Mouse (Mus musculus) stomach, postnatal 0 days (tissue): Measurements from ENCODE around the gene Rac3. TPM values are rescaled to one million over a fixed set of nuclear protein-coding genes. Genes with fewer than 3 reads are reported as not detected.
"Not testable (repeated sequence)": the region's sequence is repeated elsewhere in the genome, so short reads cannot be mapped to it uniquely, and the experiment has no call there.

Source experiments
- ATAC-seq: fragments of 200-750 bp; cut with Nextera tagmentation; 2 replicates; pipeline ENCODE4 v1.8.0; 2017; ENCODE audit not compliant: low FRiP score, low TSS enrichment
- DNase-seq: peaks from one replicate; pipeline ENCODE4 v3.0.0-alpha.2; 2016; ENCODE audit warnings: low spot score
- H3K27ac ChIP-seq: fragments of 300-500 bp; sonication (generic); replicated peaks from 2 replicates; pipeline ENCODE4 v1.5.1; 2014; ENCODE audit warnings: mild to moderate bottlenecking, control low read depth
- H3K27me3 ChIP-seq: fragments of 300-500 bp; sonication (generic); 2 replicates; pipeline ENCODE4 v1.6.1; 2014; ENCODE audit warnings: low read length; ENCODE audit not compliant: control insufficient read depth, insufficient read depth
- H3K36me3 ChIP-seq: fragments of 300-500 bp; sonication (generic); 2 replicates; pipeline ENCODE4 v1.6.1; 2014; ENCODE audit warnings: low read length, mixed read lengths; ENCODE audit not compliant: control insufficient read depth, insufficient read depth
- H3K4me1 ChIP-seq: fragments of 300-500 bp; sonication (generic); replicated peaks from 2 replicates; pipeline ENCODE4 v1.6.1; 2014; ENCODE audit warnings: antibody characterized with exemption; ENCODE audit not compliant: control insufficient read depth, insufficient read depth
- H3K4me2 ChIP-seq: fragments of 300-500 bp; sonication (generic); replicated peaks from 2 replicates; pipeline ENCODE4 v1.6.1; 2014; ENCODE audit warnings: low read depth, mild to moderate bottlenecking, control low read depth, moderate library complexity
- H3K4me3 ChIP-seq: fragments of 300-500 bp; sonication (generic); 2 replicates; pipeline ENCODE4 v1.5.1; 2014; ENCODE audit warnings: low read depth, low read length, control low read depth
- H3K9ac ChIP-seq: fragments of 300-500 bp; sonication (generic); 2 replicates; pipeline ENCODE4 v1.6.1; 2014; ENCODE audit warnings: mild to moderate bottlenecking, low read length, control low read depth, mixed read lengths
- H3K9me3 ChIP-seq: fragments of 300-500 bp; sonication (generic); 2 replicates; pipeline ENCODE4 v1.6.1; 2016; ENCODE audit warnings: low read length; ENCODE audit not compliant: control insufficient read depth
- CTCF ChIP-seq: IDR thresholded peaks from 2 replicates; pipeline ENCODE4 v1.5.1; 2016; ENCODE audit warnings: antibody characterized with exemption, low read depth, mild to moderate bottlenecking, moderate library complexity
- EP300 ChIP-seq: optimal IDR thresholded peaks from 2 replicates; pipeline ENCODE3; 2016; ENCODE audit warnings: antibody characterized with exemption
- WGBS: fragments of 180-500 bp; shearing (Covaris S2); extraction: QIAGEN DNeasy Blood & Tissue Kit; methylation state at CpG from one replicate; pipeline ENCODE4 v1.1.7; 2014; 5-methylcytosine and 5-hydroxymethylcytosine counted together
- polyA plus RNA-seq: library from polyadenylated mRNA; unstranded; fragments of >200 nt; fragmentation: Nextera tagmentation; extraction: Ambion mirVana; gene quantifications from 2 replicates; pipeline ENCODE4 v1.2.1, GENCODE M21; 2015

Rac3 gene
- polyA plus RNA-seq, 1 experiment from 2014 or later, result 21.9 TPM

DNA sequence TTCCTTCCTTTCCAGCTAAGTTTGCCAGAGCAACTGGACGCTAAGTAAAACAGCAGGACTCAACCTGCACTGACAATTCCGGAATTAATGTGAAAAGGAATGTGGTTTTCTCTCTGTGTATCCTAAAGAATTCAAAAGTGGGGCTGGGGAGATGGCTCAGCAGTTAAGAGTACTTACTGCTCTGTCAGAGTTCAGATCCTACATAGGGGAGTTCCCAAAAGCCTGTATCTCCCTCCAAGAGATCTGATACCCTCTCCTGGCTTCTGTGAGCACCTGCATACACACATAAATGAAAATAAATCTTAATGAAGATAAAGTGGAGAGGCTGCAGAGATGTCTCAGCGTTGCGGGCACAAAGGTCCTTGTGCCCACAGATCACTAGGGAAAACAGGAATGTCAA is 30.3 kb downstream of the Rac3 start:
- no peaks in the 10 kb centered on the region for H3K4me1 ChIP-seq
- no peak for DNase-seq
- H3K9ac ChIP-seq, result no peak overlapping the region
- H3K27ac ChIP-seq, result no peak overlapping the region
- H3K36me3 ChIP-seq, result no peaks in the 10 kb centered on the region
- no peak overlapping the region for H3K4me3 ChIP-seq
- no peak for ATAC-seq
- no peak for TF ChIP-seq CTCF
- no peak for TF ChIP-seq EP300
- H3K4me2 ChIP-seq, result no peak overlapping the region
- no peaks in the 10 kb centered on the region for H3K27me3 ChIP-seq
- H3K9me3 ChIP-seq, result no peaks in the 10 kb centered on the region
- 49% methylated on average over 4 of the region's 4 CpGs for WGBS

DNA sequence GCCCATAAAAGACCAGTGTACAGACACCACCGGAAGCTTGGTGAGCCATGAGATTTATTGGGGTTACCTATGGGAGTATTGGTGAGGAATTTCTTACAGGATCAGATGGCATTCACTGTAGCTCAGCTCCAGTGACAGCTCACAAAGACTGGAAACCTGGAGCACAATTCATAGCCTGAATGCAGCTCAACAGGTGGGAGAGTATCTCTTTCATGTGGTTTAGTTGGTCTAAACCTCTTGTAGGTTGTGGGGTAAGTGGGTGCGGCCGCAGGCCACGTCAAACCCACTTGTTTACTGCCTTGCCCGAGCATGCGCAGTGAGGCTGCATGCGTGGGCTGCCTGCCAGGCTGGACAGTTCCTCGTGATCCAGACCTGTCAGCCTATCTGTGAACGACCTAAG is 39.0 kb downstream of the Rac3 start:
- no peak for DNase-seq
- Histone ChIP-seq H3K27me3 (no peaks in the 10 kb centered on the region), H3K4me2 (no peak overlapping the region), H3K36me3 (no peaks in the 10 kb centered on the region), H3K9ac (no peak overlapping the region), H3K4me1 (no peaks in the 10 kb centered on the region), H3K9me3 (no peaks in the 10 kb centered on the region), H3K27ac (no peak overlapping the region), H3K4me3 (no peak overlapping the region)
- no peak for TF ChIP-seq CTCF
- no peak for TF ChIP-seq EP300
- no peak for ATAC-seq
- WGBS, result 74% methylated on average over 9 of the region's 9 CpGs

DNA sequence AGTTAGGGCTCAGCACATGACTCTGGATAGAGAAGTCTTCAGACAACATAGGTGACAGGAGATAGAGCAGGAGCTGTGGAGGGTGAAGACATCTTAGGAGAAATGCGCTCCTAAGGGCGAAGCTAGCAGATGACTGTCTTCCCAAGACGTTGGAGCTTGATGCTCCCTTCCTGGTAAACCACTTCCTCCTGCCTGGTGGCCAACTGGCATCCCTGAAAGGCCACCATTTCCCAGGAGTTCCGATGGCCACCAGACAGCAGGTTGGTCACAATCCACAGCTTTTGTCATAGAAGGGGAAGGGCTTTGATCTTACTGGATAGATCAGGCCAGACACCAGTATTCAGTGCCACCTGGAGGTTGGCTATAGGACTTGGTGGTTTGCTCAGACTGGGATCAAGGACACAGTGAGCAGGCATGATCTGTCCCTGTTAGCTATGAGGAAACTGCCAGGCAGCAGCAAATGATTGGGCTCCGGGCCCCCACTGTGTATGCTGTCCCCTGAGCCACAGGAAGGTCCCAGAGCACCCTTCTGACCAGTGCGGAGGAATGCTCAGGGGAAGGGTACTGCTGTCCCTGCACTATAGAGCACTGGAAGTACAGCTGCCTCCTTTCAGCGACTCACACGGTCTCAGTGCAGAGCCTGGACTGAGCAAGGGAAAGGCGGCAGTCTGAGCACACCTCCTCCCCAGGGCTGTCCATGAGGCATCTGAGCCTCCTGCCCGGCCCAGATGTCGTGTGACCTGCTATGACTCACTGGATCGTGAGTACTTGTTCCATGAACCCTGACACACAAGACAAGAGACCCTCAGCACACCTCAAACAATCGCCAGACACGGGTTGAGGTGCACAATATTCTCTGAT is 40.8 kb downstream of the Rac3 start:
- Histone ChIP-seq H3K4me2 (no peak overlapping the region), H3K27me3 (no peaks in the 10 kb centered on the region), H3K36me3 (no peaks in the 10 kb centered on the region), H3K4me1 (no peaks in the 10 kb centered on the region), H3K9me3 (no peaks in the 10 kb centered on the region), H3K4me3 (no peak overlapping the region), H3K27ac (peak overlapping the region; percentile 67), H3K9ac (no peak overlapping the region)
- ATAC-seq, result peak; percentile 87
- DNase-seq, result peak; percentile 70
- peak; percentile 27 for TF ChIP-seq CTCF
- TF ChIP-seq EP300, result no peak
- 54% methylated on average over 14 of the region's 14 CpGs for WGBS

DNA sequence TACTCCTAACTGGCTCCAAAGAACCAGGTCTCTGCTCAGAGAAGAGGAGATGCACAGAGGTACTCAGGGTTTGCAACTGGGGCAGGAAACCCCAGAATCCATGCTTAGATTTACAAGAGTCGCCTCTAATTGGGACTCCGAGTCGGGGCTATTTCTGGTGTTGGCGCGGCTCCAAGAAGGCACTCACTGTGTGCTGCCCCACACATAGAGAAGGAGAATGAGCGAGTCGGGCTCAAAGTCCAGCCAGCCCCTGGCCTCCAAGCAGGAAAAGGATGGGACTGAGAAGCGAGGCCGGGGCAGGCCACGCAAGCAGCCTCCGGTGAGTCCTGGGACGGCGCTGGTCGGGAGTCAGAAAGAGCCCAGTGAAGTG is 41.4 kb downstream of the Rac3 start, which contains the start of gene Hmga1b:
Gene Hmga1b, plus strand, starts transcription at position 123 of the 370 bp plus-strand sequence.
- WGBS, result 19% methylated on average over 14 of the region's 14 CpGs
- not testable (repeated sequence) for H3K36me3 ChIP-seq, H3K9me3 ChIP-seq, H3K4me3 ChIP-seq, H3K4me1 ChIP-seq, H3K27me3 ChIP-seq, H3K9ac ChIP-seq
- Histone ChIP-seq H3K27ac (peak within 1 kb of the TSS; percentile 67), H3K4me2 (0 out of 2 replicates have a peak within 1 kb of the TSS, but pooled peaks have one; percentile 8)
- peak; percentile 64 for DNase-seq
- peak; percentile 58 for ATAC-seq

DNA sequence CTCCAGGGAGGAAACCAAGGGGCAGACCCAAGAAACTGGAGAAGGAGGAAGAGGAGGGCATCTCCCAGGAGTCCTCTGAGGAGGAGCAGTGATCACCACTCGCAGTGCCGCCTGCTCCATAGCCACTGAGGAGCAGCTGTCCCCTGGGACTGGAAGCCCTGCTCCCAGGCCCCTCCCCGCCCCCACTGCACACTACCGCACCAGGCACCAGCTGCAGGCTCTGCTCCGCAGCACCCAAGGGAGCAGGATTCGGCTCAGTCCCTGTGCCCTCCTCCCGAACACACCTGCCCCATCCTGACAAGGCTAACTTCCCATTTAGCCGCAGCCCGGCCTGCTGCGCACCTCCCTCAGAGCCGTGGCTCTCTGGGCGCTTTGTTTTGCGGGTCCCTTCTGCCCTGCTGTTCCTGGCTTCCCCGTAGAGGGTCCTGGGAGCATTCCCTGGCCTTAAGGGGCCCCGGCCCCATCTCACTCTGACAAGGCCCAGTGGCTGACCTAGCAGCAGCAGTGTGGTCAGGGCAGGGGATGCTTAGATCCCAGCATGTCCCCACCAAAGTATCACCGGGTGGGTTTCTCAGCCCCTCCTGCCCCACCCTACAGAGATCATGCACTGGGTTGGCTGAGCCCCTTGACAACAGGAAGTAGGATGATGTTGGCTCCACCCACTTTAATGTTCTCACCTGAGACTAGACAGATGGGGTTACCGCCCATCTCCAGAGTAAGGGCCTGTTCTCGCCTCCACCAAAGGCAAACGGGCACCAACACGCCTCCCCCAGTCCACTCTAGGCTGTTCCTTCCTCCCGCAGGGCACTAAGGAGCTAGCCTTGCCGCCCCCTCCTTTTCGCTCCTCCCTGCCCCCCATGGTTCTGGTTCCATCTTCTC is 42.1 kb downstream of the Rac3 start:
- 18% methylated on average over 2 of the region's 23 CpGs for WGBS
- not testable (repeated sequence) for H3K27ac ChIP-seq, H3K4me3 ChIP-seq, H3K9ac ChIP-seq, H3K4me1 ChIP-seq, H3K27me3 ChIP-seq, H3K36me3 ChIP-seq, H3K4me2 ChIP-seq, DNase-seq, H3K9me3 ChIP-seq
- peak; percentile 47 for ATAC-seq

DNA sequence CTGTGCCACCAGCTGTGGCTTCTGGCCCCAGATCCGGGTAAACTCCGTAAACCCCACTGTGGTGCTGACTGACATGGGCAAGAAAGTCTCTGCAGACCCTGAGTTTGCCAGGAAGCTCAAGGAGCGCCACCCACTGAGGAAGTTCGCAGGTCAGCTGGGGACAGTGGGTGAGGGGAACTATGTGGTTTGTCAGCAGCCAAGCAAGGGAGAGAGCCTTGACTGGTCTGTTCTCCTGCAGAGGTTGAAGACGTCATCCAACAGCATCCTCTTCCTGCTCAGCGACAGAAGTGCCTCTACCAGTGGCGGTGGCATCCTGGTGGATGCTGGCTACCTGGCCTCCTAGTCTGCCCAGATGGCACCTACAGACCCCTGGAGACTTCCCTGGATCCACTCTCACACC is 45.8 kb downstream of the Rac3 start:
- not testable (repeated sequence) for DNase-seq, H3K36me3 ChIP-seq, H3K9ac ChIP-seq, H3K27me3 ChIP-seq, H3K4me1 ChIP-seq, H3K4me2 ChIP-seq, H3K27ac ChIP-seq, H3K9me3 ChIP-seq, ATAC-seq, H3K4me3 ChIP-seq
- 72% methylated on average over 3 of the region's 7 CpGs for WGBS
